Mouse (Mus musculus): ENCODE data around the gene Ear6.

Ear6 gene

DNA sequence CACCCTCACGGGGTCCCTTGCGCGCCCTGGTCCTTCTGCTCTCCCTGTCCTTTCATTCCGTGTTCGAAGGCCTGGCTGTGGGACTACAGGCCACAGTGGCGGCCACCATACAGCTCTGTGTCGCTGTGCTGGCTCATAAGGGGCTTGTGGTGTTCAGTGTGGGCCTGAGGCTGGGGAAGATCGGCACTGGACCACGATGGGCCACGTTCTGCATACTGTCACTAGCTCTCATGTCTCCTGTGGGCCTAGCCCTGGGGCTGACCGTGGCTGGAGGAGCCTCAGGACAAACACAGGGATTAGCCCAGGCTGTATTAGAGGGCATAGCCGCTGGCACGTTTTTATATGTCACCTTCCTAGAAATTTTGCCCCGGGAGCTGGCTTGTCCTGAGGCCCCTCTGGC, 41.6 kb downstream of the Ear6 start:
- no peak for DNase-seq

DNA sequence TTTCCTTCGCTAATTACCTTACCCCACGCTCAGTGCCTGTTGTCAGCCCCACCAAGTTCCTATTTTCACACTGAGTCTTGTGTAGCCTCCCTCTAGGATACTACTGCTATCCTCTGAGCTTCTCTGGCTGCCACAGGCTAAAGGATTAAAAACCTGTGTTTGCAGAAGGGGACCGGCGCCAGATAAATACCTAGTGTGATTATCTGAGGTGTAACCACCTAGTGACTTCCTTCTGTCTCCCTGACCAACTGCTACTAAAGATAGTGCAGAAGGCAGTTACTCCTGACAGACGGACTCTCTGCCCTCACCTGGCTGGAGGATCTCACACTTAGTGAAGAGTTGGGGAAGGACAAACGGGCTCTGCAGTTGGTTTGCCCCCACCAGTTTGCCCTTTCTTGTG, 42.5 kb downstream of the Ear6 start:
- DNase-seq = no peak

DNA sequence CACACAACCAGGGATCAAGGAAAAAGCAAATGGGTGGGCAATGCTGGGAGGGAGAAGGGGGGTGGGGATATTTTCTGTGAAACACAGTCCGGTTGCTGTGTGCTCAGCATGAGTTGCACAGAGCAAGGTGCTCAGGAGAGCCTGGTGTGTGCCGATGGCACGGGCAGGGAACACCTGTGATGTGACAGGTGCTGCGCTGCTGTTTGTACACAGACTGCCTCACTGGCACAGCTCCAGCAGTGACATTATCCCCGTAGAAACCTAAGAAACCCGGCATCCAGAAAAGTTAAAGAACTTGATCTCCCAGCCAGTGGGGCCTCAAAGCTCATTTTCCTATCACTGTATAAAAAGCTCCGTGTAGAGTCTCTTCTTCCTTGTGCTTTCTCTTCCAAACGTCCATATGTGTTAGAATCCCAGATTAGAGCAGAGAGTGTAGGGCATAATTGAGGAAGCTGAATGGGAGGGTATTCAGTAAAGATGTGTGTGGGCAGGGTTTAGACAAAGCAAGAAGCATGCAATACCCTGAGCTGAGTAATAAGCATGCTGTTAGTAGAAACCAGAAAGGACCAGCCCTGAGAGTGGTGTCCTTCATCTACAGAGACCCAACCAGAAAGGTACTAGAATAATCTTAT, 43.2 kb downstream of the Ear6 start:
- peak; percentile 26 for DNase-seq

DNA sequence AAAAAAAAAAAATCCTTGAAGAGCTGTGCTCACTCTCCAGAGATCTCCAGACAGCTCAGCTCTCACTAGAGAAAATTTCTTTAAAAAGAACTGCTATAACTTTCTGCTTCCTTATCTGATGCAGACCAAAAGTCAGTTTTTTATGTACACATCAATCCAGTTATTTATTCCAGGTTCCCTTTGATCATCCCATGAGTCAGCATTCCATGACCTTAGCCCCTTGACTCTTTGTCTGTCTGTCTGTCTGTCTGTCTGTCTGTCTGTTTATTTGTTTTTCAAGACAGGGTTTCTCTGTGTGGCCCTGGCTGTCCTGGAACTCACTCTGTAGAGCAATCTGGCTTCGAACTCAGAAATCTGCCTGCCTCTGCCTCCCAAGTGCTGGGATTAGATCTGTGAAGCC, 45.9 kb downstream of the Ear6 start:
- DNase-seq = no peak

DNA sequence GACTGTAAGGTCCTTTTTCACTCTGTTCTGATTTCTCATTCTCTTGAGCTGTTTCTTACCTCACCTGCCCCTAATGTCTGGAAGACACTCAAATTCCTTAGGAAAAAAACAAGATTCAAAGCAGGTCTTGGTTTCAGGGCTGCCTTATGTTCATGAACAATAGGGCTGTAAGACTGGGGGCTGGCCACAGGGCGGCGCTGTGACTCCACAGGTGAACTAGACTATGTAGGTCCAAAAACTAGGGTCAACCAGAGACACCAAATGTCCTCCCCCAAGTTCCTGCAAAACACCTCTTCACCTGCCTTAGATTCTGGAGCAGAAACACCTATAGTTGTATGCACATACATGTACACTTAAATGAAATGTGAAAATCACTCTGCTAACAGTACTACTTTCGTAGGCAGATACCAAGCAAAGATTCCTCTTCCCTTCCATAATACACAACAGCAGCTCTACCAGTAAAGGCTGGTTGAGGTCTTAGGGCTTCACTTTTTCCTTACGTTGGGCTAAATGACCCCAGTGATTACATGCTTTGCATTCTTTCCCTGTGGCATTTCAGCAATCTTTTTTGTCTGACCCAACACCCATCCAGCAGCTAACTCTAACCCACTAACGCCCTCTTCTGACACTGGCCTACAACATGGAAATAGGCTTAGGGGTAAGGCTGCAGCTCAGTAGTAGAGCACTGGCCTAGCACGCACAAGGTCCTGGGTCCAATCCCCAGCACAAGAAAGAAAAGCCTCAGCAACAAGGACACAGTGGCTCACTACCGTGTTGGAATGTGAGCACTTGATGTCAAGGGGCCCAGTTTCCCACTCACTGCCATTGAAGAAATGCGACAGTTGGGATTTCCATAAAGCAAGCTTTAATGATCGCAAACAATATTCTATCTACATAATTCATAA, 49.6 kb downstream of the Ear6 start:
- peak; percentile 72 for DNase-seq

DNA sequence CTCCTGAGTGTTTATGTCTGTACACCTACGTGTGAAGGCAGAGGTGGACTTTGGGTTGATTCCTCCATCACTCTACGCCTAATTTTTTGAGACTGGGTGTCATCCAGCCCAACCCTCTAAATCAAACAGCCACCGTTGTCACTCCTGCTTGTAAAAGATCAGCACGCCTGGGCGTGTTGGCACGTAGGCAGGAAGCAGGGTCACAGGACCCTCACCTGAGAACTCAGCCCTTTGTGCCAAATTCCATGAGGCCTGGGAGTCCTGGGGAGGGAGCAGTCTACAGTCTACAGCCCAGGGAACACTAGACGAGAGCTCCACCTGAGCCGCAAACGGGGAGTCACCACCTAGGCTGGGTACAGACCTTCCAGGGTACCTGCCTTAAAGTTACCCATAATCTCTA, 50.3 kb downstream of the Ear6 start:
- DNase-seq = no peak

Data from right cerebral cortex, postnatal 14 days (tissue).